Mouse (Mus musculus): Measurements from ENCODE around the gene Kidins220.

Gene Kidins220

GRCm38 (mm10) chr12:24963393-24964022 is 11.2 kb upstream of the Kidins220 start:
- no peak for DNase-seq (ENCODE audit: low spot score)

GRCm38 (mm10) chr12:24965406-24965805 is 9.3 kb upstream of the Kidins220 start:
- DNase-seq (ENCODE audit: low spot score): no peak

GRCm38 (mm10) chr12:24966046-24966445 is 8.7 kb upstream of the Kidins220 start:
- no peak for DNase-seq (ENCODE audit: low spot score)

GRCm38 (mm10) chr12:24971490-24972200 is 3.1 kb upstream of the Kidins220 start:
- DNase-seq (ENCODE audit: low spot score): no peak

GRCm38 (mm10) chr12:24972371-24973350 is 2.1 kb upstream of the Kidins220 start:
- DNase-seq (ENCODE audit: low spot score): no peak

DNA sequence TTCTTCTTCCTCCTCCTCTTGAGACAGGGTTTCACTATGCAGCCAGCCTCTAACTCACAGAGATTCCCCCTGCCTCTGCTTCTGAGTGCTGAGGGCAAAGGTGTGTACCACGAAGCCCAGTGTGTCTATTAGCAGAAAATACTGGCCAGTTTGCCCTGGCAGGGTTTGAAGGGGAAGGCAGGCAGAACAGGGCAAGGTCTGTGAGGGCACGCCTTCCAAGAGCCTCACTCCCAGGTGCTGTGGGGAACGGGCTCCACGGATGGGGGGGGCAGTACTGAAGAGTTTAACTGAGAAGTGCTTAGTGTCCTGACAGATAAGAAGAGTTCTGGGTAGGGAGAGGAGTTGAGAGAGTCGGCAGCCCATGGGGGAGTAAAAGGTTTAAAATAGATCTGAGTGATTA is 1.1 kb upstream of the Kidins220 start:
- DNase-seq (ENCODE audit: low spot score): no peak

DNA sequence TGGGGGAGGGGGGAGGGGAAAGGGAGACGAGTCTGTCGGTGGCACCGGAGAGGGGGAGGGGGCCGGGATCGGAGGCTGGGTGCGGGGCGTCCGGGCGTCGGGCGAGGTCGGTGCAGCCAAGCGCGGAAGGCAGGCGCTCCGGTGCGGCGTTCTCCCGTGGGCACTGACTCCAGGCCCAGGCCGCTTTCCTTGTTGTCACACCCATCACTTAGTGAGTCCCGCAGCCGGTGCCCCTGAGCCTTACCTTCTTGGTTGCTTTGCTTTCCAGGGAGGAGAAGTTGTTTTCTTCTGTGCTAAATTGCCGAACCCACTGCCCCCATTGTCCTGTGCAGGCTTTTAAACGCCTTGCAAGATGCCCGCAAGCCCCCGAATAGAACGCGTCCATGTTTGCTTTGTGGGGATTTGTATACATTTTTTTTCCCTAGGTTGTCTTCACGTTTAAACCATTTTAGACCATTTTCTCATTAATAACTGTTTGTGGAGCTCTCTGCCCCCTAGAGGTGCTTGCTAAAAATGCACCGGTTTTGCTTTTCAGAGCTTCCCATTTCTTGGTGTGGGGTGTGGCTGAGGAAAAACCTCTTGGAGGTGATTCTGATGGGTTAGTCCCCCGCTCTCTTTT is 499 bp downstream of the Kidins220 start:
- DNase-seq (ENCODE audit: low spot score): peak; percentile 75

- DNase-seq (ENCODE audit: low spot score): no peak
Observed at GRCm38 (mm10) chr12:24985226-24985625, 10.5 kb downstream of the Kidins220 start.

DNA sequence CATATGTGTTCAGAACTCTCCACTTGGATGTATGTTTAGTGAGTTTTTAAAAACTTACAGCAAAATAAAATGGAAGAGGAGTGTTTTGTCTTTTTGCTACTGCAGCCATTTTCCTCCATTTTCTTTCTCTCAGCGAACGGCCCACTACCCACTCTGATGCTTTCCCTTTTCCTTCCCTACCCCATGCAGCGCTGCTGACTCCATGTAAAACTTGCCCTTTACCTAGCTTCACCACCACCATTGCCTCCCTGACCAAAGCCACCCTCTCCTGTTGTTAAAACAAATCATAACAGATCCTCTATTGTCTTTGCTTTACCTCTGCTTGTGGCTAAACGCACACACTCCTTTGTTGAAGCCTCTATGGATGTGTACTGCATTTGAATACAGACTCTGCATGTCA is 20.6 kb downstream of the Kidins220 start:
- no peak for DNase-seq (ENCODE audit: low spot score)

DNA sequence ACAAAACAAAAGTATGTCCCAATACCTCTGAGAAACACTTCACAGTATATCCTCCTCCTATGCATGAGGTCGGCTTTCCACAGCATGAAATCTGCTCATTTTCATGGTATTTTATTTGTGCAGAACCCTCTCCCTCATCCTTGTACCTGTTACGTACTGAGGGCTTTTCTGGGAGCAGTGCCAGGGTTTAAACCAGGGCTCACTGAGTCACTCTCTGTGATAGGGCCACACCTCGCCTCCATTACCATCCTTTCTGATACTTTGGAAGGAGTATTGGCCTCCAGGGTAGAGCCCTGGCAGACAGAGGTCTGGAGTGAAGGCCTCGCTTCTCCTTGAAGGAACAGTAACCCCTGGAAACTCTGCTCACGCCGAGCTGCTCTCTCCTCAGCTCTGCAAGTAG is 30.6 kb downstream of the Kidins220 start:
- DNase-seq (ENCODE audit: low spot score): no peak

- DNase-seq (ENCODE audit: low spot score): no peak
Observed at GRCm38 (mm10) chr12:25009957-25010356, 35.2 kb downstream of the Kidins220 start.

DNA sequence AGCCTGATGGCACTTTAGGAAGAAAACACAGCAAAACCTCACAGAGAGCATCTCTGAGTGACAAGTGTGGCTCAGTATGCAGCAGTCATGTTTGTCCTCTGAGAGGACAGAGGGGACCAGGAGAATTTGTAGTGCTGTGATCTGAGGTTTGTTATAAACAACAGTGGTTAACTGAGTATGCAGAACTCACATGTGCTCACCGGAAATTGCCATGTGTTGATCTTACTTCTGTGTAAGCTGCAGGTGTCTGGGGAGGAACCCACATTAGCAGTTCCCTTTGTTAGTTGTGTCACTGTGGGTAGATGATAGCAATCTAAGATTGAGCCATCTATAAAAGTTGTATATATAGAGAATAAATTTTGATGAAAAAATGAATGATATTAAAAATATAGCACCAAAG is 35.7 kb downstream of the Kidins220 start:
- DNase-seq (ENCODE audit: low spot score): no peak

DNA sequence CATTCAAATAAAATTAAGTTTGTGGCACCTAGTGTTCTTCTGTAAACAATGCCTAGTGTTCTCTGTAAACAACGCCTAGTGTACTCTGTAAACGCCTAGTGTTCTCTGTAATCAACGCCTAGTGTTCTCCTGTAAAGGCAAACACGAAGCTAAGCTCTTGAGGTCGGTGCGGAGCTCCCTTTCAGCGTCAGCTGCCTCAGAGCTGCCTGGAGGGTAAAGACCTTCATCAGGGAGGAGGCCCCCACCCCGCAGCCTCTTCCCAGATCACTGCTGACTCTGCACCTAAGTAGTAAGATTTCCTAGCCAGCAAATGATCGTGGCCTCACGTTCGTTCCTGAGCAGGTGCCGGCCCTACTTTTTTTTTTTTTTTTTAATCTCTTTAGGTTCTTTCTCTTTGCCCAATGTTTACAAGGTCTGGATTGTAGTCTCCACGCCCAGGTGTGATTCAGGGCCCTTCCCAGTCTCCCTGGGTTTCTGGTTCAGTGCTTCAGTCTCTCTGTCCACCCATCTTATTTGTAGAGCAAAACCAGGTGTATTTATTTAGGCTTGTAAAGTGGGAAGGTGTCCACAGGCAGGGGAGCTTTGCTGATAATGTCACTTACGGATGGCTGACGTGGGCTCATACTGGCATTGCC is 37.1 kb downstream of the Kidins220 start:
- no peak for DNase-seq (ENCODE audit: low spot score)

- no peak for DNase-seq (ENCODE audit: low spot score)
Observed at GRCm38 (mm10) chr12:25012555-25013540, 38.1 kb downstream of the Kidins220 start.

DNA sequence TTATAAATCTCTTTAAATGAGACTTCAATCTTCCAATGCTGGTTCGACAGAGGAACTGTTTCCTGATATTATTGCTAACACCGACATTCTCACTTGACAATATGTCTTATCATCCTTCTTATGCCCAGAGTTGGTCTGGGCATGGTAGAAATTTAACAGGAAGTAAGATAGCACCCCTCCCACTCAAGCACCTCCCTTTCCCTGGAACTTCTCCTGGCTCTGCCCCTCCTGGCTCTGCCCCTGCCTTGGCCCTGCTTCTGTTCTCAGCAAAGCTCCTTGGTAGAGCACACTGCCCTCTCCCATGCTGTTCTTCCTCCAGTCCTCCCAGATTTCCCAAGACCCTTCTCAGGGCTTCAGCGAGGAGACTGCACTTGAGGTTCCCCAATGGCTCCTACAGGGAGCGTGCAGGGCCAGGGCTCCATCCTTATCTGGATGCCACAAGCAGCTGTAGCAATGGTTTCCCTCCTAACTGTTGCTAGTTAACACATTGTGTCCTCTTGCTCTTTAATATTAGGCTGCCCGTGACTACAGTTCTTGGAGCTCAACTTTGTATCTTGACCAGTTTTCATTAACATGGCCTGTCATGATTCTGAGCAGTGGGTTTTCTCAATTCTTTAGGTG is 39.7 kb downstream of the Kidins220 start:
- DNase-seq (ENCODE audit: low spot score): no peak

DNA sequence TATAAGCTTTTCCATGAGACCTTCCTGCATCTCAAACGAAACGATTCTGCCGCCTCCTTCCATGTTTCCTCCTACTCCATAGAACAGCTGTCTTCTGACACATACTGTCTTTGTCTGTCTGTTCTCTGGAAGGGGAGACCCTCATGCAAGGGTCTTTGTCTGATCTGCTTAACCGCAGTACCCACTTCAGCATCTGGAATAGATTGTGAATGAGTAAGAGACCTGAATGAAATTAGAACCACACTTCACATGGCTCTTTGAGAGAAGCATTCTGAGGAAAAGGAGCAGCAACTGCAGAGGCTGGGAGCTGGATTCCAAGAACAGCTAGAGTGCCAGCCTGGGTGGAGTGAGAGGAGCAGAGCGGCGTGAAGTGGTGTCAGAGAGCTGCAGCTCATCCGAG is 40.2 kb downstream of the Kidins220 start:
- no peak for DNase-seq (ENCODE audit: low spot score)

GRCm38 (mm10) chr12:25016995-25017394 is 42.3 kb downstream of the Kidins220 start:
- DNase-seq (ENCODE audit: low spot score): no peak

- no peak for DNase-seq (ENCODE audit: low spot score)
Observed at GRCm38 (mm10) chr12:25021057-25021456, 46.3 kb downstream of the Kidins220 start.

- no peak for DNase-seq (ENCODE audit: low spot score)
Observed at GRCm38 (mm10) chr12:25024862-25025545, 50.3 kb downstream of the Kidins220 start.
